Mouse (Mus musculus) C2C12 (cell line): ENCODE measurements around the gene Hibadh.

Experiments used
- CEBPB ChIP-seq: IDR thresholded peaks from one replicate; pipeline ENCODE4 v1.6.1; 2011; ENCODE audit warnings: low read depth, mild to moderate bottlenecking, control low read depth, moderate library complexity
- CTCF ChIP-seq: IDR thresholded peaks from one replicate; pipeline ENCODE4 v1.5.1; 2011; ENCODE audit not compliant: control insufficient read depth, insufficient read depth, insufficient read length
- FOSL1 ChIP-seq: IDR thresholded peaks from one replicate; pipeline ENCODE4 v1.8.0; 2011; ENCODE audit warnings: mild to moderate bottlenecking, low read length; ENCODE audit not compliant: poor library complexity, insufficient read depth, severe bottlenecking
- MAX ChIP-seq: IDR thresholded peaks from one replicate; pipeline ENCODE4 v1.6.1; 2011; ENCODE audit warnings: mild to moderate bottlenecking, control low read depth
- MYOD1 ChIP-seq: IDR thresholded peaks from one replicate; pipeline ENCODE4 v1.6.1; 2011; ENCODE audit warnings: low read depth; ENCODE audit not compliant: control insufficient read depth, insufficient read length

DNA sequence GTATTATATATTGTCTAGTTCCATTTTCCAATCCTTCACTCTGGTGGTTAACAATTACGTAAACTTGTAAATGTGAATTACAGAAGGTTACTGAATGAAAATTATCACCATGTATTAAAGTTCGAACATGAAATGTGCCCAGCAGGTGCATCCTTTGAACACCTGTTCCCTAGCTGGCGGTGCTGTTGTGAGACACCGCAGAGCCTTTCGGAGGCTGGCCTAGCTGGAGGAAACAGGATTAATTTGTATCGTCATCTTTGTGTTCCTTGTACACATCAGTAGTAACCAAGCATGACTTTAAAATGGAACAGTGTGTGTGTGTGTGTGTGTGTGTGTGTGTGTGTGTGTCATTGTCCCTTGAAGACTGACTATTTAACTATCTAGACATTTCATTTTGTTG is 7.8 kb upstream of the Hibadh start:
- no peak for TF ChIP-seq CTCF
- no peak for TF ChIP-seq CEBPB
- no peak for TF ChIP-seq FOSL1
- TF ChIP-seq MYOD1 = no peak
- TF ChIP-seq MAX = no peak
